Mouse (Mus musculus) hindbrain, embryonic 10.5 days (tissue): ENCODE data around the gene Gm6309. TPM values are rescaled to one million over a fixed set of nuclear protein-coding genes. Genes with fewer than 3 reads are reported as not detected.
"Not testable (repeated sequence)": the region's sequence is repeated elsewhere in the genome, so short reads cannot be mapped to it uniquely, and the experiment has no call there.

Experiments
- DNase-seq: peaks from one replicate; pipeline ENCODE4 v3.0.0-alpha.2; 2017; ENCODE audit warnings: low spot score
- H3K27ac ChIP-seq: fragments of 300-500 bp; sonication (generic); 2 replicates; pipeline ENCODE4 v1.5.1; 2016; ENCODE audit warnings: mild to moderate bottlenecking, moderate library complexity
- H3K27me3 ChIP-seq: fragments of 300-500 bp; sonication (generic); 2 replicates; pipeline ENCODE4 v1.6.1; 2016; ENCODE audit warnings: mild to moderate bottlenecking; ENCODE audit not compliant: poor library complexity, insufficient read depth, severe bottlenecking
- H3K36me3 ChIP-seq: fragments of 300-500 bp; sonication (generic); 2 replicates; pipeline ENCODE4 v1.6.1; 2016; ENCODE audit warnings: mild to moderate bottlenecking, moderate library complexity
- H3K4me1 ChIP-seq: fragments of 300-500 bp; sonication (generic); replicated peaks from 2 replicates; pipeline ENCODE4 v1.6.1; 2016; ENCODE audit warnings: mild to moderate bottlenecking
- H3K4me3 ChIP-seq: fragments of 300-500 bp; sonication (generic); 2 replicates; pipeline ENCODE4 v1.5.1; 2016; ENCODE audit warnings: mild to moderate bottlenecking, moderate library complexity
- H3K9me3 ChIP-seq: fragments of 300-500 bp; sonication (generic); 2 replicates; pipeline ENCODE4 v1.6.1; 2016; ENCODE audit warnings: mild to moderate bottlenecking, moderate library complexity
- WGBS: fragments of 180-500 bp; shearing (Covaris S2); methylation state at CpG from one replicate; pipeline ENCODE4 v1.1.7; 2016; 5-methylcytosine and 5-hydroxymethylcytosine counted together
- polyA plus RNA-seq: library from polyadenylated mRNA; unstranded; fragments of >200 nt; fragmentation: Nextera tagmentation; extraction: Ambion mirVana; gene quantifications from 2 replicates; pipeline ENCODE4 v1.2.1, GENCODE M21; 2016

The Gm6309 gene
- polyA plus RNA-seq, 1 experiment from 2014 or later: not detected

DNA sequence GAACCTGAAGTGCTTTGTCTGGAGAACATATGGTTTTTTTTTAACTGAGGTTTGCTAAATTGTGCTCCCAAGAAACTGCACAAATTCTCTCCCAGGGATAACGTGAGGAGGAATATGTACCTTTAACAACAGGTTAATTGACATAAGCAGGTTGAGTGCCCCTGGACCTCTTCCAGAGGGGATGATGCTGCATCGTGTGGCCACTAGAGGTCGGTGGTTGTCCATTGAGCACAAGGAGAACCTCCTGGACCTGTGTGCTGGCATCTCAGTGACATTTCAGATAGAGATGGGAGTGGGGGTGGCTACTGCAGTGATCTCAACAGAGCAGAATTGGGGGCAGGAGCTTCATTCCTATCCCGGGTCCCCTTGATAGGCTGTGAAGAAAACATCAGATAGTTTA is 2.2 kb upstream of the Gm6309 start:
- H3K36me3 ChIP-seq, H3K27me3 ChIP-seq, DNase-seq, H3K4me3 ChIP-seq, H3K27ac ChIP-seq, H3K4me1 ChIP-seq: not testable (repeated sequence)
- peaks cover 32% of the 10 kb centered on the region for H3K9me3 ChIP-seq
- 64% methylated on average over 4 of the region's 4 CpGs for WGBS

DNA sequence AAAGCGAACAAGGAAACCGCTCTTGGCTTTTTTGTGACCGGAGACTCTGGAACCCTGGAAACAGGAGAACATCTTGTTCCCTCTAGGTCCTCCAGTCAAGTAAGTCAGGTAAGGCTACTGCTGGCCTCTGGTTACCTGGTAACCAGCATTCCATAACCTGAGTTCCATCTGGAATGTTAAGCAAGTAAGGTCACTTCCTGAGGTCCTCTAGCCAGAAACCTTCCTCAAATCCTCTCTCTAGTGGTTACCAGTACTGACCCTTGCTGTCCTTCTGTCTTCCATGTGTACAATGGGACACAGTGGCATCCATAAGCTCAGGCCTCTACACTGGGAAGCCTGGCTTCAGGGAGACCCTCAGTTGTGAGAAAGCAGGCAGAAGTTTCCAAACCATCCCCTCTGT is 10.1 kb downstream of the Gm6309 start, which contains the start of gene Gm5565:
Gene Gm5565 (minus strand): TSS at position 101 of the 400 bp plus-strand sequence.
- DNase-seq, H3K27ac ChIP-seq, H3K4me1 ChIP-seq, H3K27me3 ChIP-seq, H3K36me3 ChIP-seq, H3K4me3 ChIP-seq: not testable (repeated sequence)
- peaks cover 29% of the 10 kb centered on the region for H3K9me3 ChIP-seq
- WGBS: 96% methylated on average over 3 of the region's 3 CpGs

DNA sequence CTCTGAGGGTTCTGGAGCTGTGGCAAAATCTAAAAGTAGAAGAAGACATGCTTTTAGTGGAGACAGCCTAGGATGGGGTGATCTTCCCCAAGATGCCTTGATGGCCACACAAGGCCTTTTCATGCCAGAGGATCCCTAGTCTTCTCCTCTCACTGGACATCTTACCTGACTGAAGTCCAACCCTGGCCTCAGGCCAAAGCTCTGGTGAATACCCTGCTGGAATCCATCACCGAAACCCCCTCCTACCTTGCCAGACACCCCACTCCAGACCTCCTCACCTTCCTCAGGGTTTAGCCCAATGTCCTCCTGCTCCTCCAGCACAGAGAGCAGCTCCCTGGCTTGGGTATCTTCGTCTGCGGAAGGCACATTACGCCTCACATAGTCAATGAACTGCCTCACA is 12.2 kb downstream of the Gm6309 start:
- H3K4me3 ChIP-seq, DNase-seq, H3K27ac ChIP-seq, H3K4me1 ChIP-seq, H3K27me3 ChIP-seq, H3K36me3 ChIP-seq: not testable (repeated sequence)
- peaks cover 42% of the 10 kb centered on the region for H3K9me3 ChIP-seq
- WGBS: 94% methylated on average over 4 of the region's 4 CpGs

DNA sequence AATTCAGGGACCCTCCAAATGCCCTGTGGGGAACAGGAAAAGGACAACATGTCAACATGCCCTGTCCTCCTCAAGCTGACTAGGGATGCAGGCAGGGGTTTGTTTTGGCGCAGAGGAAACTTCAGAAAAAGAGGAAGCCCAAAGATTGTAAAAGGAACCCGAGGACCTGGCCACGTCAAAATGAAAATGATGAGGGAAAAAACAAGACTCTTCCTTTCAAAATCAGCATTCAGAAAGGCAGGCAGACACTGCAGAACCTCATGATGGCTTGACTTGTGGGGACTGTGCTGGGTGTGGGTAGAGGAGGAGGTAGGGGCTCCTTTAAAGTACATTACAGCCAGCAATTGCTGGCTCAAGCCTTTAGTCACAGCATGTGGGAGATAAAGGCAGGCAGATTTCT is 20.1 kb downstream of the Gm6309 start:
- WGBS: 78% methylated on average over 3 of the region's 3 CpGs
- no peaks in the 10 kb centered on the region for H3K36me3 ChIP-seq
- H3K9me3 ChIP-seq: peaks cover 36% of the 10 kb centered on the region
- no peaks in the 10 kb centered on the region for H3K27me3 ChIP-seq
- no peak for DNase-seq
- H3K27ac ChIP-seq: no peak overlapping the region
- H3K4me1 ChIP-seq: no peaks in the 10 kb centered on the region
- H3K4me3 ChIP-seq: no peak overlapping the region

DNA sequence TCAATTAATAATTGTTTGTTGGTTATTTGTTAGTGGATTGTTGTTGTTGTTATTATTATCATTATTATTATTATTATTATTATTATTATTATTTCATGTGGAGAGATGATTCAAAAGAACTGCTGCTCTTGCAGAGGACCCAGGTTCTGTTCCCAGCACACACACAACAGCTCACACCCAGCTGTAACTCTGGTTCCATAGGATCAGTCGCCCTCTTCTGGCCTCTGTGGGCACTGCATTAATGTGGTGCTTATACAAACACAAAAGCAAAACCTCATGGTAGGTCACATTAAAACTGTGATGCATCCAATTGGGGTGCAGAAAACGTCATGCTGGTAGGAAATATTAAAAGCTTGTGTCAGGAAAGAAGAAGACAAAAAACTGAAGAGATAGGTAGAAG is 22.6 kb downstream of the Gm6309 start:
- DNase-seq: peak; percentile 21
- Histone ChIP-seq H3K4me3 (no peak overlapping the region), H3K27ac (no peak overlapping the region), H3K27me3 (no peaks in the 10 kb centered on the region), H3K9me3 (peaks cover 43% of the 10 kb centered on the region), H3K36me3 (no peaks in the 10 kb centered on the region), H3K4me1 (no peaks in the 10 kb centered on the region)
- WGBS: 43% methylated on average over 2 of the region's 2 CpGs

Other genes starting within 250 kb of the Gm6309 start
- gene Cyp3a25, start 161.1 kb downstream of the Gm6309 start, polyA plus RNA-seq: not detected in 2 replicates
- gene Cyp3a59, start 91.5 kb downstream of the Gm6309 start, polyA plus RNA-seq: not detected in 2 replicates
- gene Gm5565, start 10.2 kb downstream of the Gm6309 start, polyA plus RNA-seq: not detected in 2 replicates
- 0.24 TPM in 1 of 2 replicates, not detected in the other for gene 1700001J03Rik, start 14.6 kb upstream of the Gm6309 start, polyA plus RNA-seq
- gene Rnf6, start 50.8 kb upstream of the Gm6309 start, polyA plus RNA-seq: 18.9 and 26.1 TPM in 2 replicates
- 23.4 and 25.8 TPM in 2 replicates for gene Cdk8, start 60.5 kb upstream of the Gm6309 start, polyA plus RNA-seq
- gene Wasf3, start 214.3 kb upstream of the Gm6309 start, polyA plus RNA-seq: 13.1 and 16.7 TPM in 2 replicates